Mouse (Mus musculus): ENCODE results near the gene Map2k6.
"Not testable (repeated sequence)": the region's sequence is repeated elsewhere in the genome, so short reads cannot be mapped to it uniquely, and the experiment has no call there.

GRCm38 (mm10) chr11:110355131-110355530 is 43.8 kb upstream of the Map2k6 start:
- TF ChIP-seq POLR2A (IDR thresholded peaks at IDR 0.05; ENCODE audit: borderline replicate concordance, insufficient read depth, low read length); CTCF (IDR thresholded peaks at IDR 0.05; ENCODE audit: borderline replicate concordance, insufficient read depth, low read depth, low read length): not testable (repeated sequence)

Measured in cerebellum, adult 2 months (tissue).